In genomic region chr11:100200104-100200820, GRCm38 (mm10) we compare ENCODE assay signal across 9 mouse cellular contexts. TPM values are rescaled to one million over a fixed set of nuclear protein-coding genes. Genes with fewer than 3 reads are reported as not detected.
DNase-seq lines count a peak whose midpoint lies in the region; ATAC-seq lines count a peak whose summit lies in the region.
"Had no signal": no experiment of that assay in that cellular context is flagged by ENCODE, and none has a peak within 500 bp of the region (broad histone marks: within the 10 kb centered on the region; RNA-seq: fewer than 3 reads in every experiment).

No protein-coding gene starts in this region.

- no peaks in the 10 kb centered on the region for H3K9me3 ChIP-seq in neural tube, embryonic 15.5 days (replicated peaks)

- H3K36me3 ChIP-seq in neural tube, embryonic 15.5 days, result no peaks in the 10 kb centered on the region

- no peak overlapping the region for H3K9ac ChIP-seq in neural tube, embryonic 15.5 days (replicated peaks)

- no peak overlapping the region for H3K4me2 ChIP-seq in neural tube, embryonic 15.5 days

- no peak overlapping the region for H3K27ac ChIP-seq in neural tube, embryonic 15.5 days (replicated peaks)

- no peak overlapping the region for H3K4me3 ChIP-seq in neural tube, embryonic 15.5 days (replicated peaks)

- DNase-seq in gastrocnemius, adult 18-20 months (ENCODE audit: low spot score), result peak; percentile 4
- no peak for DNase-seq in gastrocnemius, adult 8-10 months (ENCODE audit: low spot score in 2 of 2)
- DNase-seq in neural tube, embryonic 10.5 days (ENCODE audit: extremely low spot score, low spot score), result peak; percentile 18
- peak; percentile 32 for DNase-seq in c-Kit-positive CD71-negative TER-119-negative erythroid progenitor cells, embryonic 14.5 days (ENCODE audit: low read depth)
- DNase-seq in layer of hippocampus, postnatal 36 days, result peak; percentile 31 to 32
- DNase-seq in right cerebral cortex, postnatal 25 days, result peak; percentile 20
- DNase-seq in kidney, postnatal 14 days, result no peak

- WGBS in neural tube, embryonic 15.5 days, result 52% methylated on average over 8 of the region's 8 CpGs

- no peaks in the 10 kb centered on the region for H3K27me3 ChIP-seq in neural tube, embryonic 15.5 days (replicated peaks)

- no peaks in the 10 kb centered on the region for H3K4me1 ChIP-seq in neural tube, embryonic 15.5 days

- no peak for ATAC-seq in neural tube, embryonic 15.5 days (ENCODE audit: low FRiP score)

RNA-seq across cellular contexts. Expression of gene Krt14, which starts 7.1 kb away (rescaled TPM):
- not detected for total RNA-seq in gastrocnemius, adult 18-20 months (2021)
- total RNA-seq in gastrocnemius, adult 8-10 months (2022), result not detected
- polyA plus RNA-seq in neural tube, embryonic 15.5 days (2015; fragmentation: Nextera tagmentation; extraction: Ambion mirVana), result 1.7 and 6.3 TPM in 2 replicates
- total RNA-seq in layer of hippocampus, postnatal 36 days (2021), result not detected

RNA-seq across cellular contexts. Expression of gene Krt9, which starts 7.2 kb away (rescaled TPM):
- not detected for total RNA-seq in gastrocnemius, adult 18-20 months (2021)
- total RNA-seq in gastrocnemius, adult 8-10 months (2022), result not detected
- polyA plus RNA-seq in neural tube, embryonic 15.5 days (2015; fragmentation: Nextera tagmentation; extraction: Ambion mirVana), result 0.06 and 0.08 TPM in 2 replicates
- total RNA-seq in layer of hippocampus, postnatal 36 days (2021), result 1 to 10 TPM; 2.5 to 2.7 TPM
- total RNA-seq: adrenal gland, adult 18-20 months had no signal

RNA-seq across cellular contexts. Expression of gene Krt16, which starts 48.4 kb away (rescaled TPM):
- not detected for total RNA-seq in gastrocnemius, adult 18-20 months (2021)
- not detected for total RNA-seq in gastrocnemius, adult 8-10 months (2022)
- 0.27 TPM in 1 of 2 replicates, not detected in the other for polyA plus RNA-seq in neural tube, embryonic 15.5 days (2015; fragmentation: Nextera tagmentation; extraction: Ambion mirVana)
- not detected for total RNA-seq in layer of hippocampus, postnatal 36 days (2021)
- total RNA-seq: adrenal gland, adult 18-20 months had no signal

RNA-seq across cellular contexts. Expression of gene Krt19, which starts 51.8 kb away (rescaled TPM):
- total RNA-seq in gastrocnemius, adult 18-20 months (2021), result under 1 TPM; 0.37 to 0.57 TPM
- total RNA-seq in gastrocnemius, adult 8-10 months (2022), result 1 to 10 TPM in 1 of 4 experiments, under 1 TPM in 1, not detected in 2; 0.35 to 1.1 TPM
- 4.5 and 57.6 TPM in 2 replicates for polyA plus RNA-seq in neural tube, embryonic 15.5 days (2015; fragmentation: Nextera tagmentation; extraction: Ambion mirVana)
- under 1 TPM; 0.23 to 0.52 TPM for total RNA-seq in layer of hippocampus, postnatal 36 days (2021)

Comparison
In these comparisons a context has a peak if more than half of its experiments do, and no peak if none do; other contexts are left out.
1. DNase-seq: peak in gastrocnemius, adult 18-20 months (single experiment), neural tube, embryonic 10.5 days (single experiment), c-Kit-positive CD71-negative TER-119-negative erythroid progenitor cells, embryonic 14.5 days (single experiment), layer of hippocampus, postnatal 36 days (2 of 2) and right cerebral cortex, postnatal 25 days (single experiment); none in gastrocnemius, adult 8-10 months (0 of 2) and kidney, postnatal 14 days (single experiment).